Mouse (Mus musculus) lung, adult 2 months (tissue): Measurements from ENCODE around the gene Nxpe3. TPM values are rescaled to one million over a fixed set of nuclear protein-coding genes. Genes with fewer than 3 reads are reported as not detected.
A peak's percentile ranks its signal among the peaks of the same experiment; 100 is the strongest.
"Not testable (repeated sequence)": the region's sequence is repeated elsewhere in the genome, so short reads cannot be mapped to it uniquely, and the experiment has no call there.

Source experiments
- DNase-seq: peaks from one replicate; pipeline ENCODE4 v3.0.0; 2022
- H3K4me1 ChIP-seq: fragments of 200-500 bp; 2 replicates; pipeline ENCODE4 v1.6.1; 2011; ENCODE audit warnings: low read length; ENCODE audit not compliant: control insufficient read depth, insufficient read depth
- H3K4me3 ChIP-seq: fragments of 200-500 bp; replicated peaks from 2 replicates; pipeline ENCODE3; 2011; ENCODE audit warnings: low read depth, mild to moderate bottlenecking, control low read depth, low read length; ENCODE audit errors: extremely low read depth
- CTCF ChIP-seq: fragments of 200-500 bp; IDR thresholded peaks from 2 replicates; pipeline ENCODE4 v1.5.1; 2011; ENCODE audit warnings: mild to moderate bottlenecking, low read length, control low read depth; ENCODE audit not compliant: insufficient read depth
- POLR2A ChIP-seq: fragments of 200-500 bp; IDR thresholded peaks from 2 replicates; pipeline ENCODE4 v1.6.1; 2011; ENCODE audit warnings: low read depth, mild to moderate bottlenecking, control low read depth, low read length, borderline replicate concordance; ENCODE audit errors: extremely low read depth
- WGBS: fragments of 180-500 bp; shearing (Covaris S2); methylation state at CpG from one replicate; pipeline ENCODE4 v1.1.7; 2018; 5-methylcytosine and 5-hydroxymethylcytosine counted together
- polyA plus RNA-seq: library from polyadenylated mRNA; depleted of rRNA; stranded (reverse); fragments of >200 nt; gene quantifications from 2 replicates; pipeline ENCODE4 v1.2.3, GENCODE M21; 2012

The Nxpe3 gene
- polyA plus RNA-seq, 1 experiment = 2.9 TPM

- Histone ChIP-seq H3K4me3 (no peak overlapping the region), H3K4me1 (no peaks in the 10 kb centered on the region)
- DNase-seq = peak; percentile 44
- TF ChIP-seq POLR2A (no peak), CTCF (peak; percentile 93)
- WGBS = 17% methylated on average over 7 of the region's 7 CpGs
Measured at GRCm38 (mm10) chr16:55863149-55863815, 31.8 kb downstream of the Nxpe3 start.

- DNase-seq = no peak
- TF ChIP-seq CTCF (no peak), POLR2A (no peak)
- H3K4me1 ChIP-seq = no peaks in the 10 kb centered on the region
- 88% methylated on average over 3 of the region's 3 CpGs for WGBS
- H3K4me3 ChIP-seq = no peak overlapping the region
Measured at GRCm38 (mm10) chr16:55861104-55861503, 34.0 kb downstream of the Nxpe3 start.

- not testable (repeated sequence) for H3K4me3 ChIP-seq, H3K4me1 ChIP-seq
- 91% methylated on average over 4 of the region's 4 CpGs for WGBS
Measured at GRCm38 (mm10) chr16:55859421-55859820, 35.7 kb downstream of the Nxpe3 start.

GRCm38 (mm10) chr16:55858465-55858864, 36.6 kb downstream of the Nxpe3 start:
- 64% methylated on average over 6 of the region's 6 CpGs for WGBS
- DNase-seq = peak; percentile 67
- no peak overlapping the region for H3K4me3 ChIP-seq
- TF ChIP-seq CTCF (peak; percentile 86), POLR2A (no peak)
- no peaks in the 10 kb centered on the region for H3K4me1 ChIP-seq

More at GRCm38 (mm10) chr16:55859421-55859820, 35.7 kb downstream of the Nxpe3 start:
- not testable (repeated sequence) for DNase-seq

GRCm38 (mm10) chr16:55852943-55853727, 42.0 kb downstream of the Nxpe3 start:
- 49% methylated on average over 19 of the region's 19 CpGs for WGBS
- TF ChIP-seq CTCF (peak; percentile 75), POLR2A (no peak)
- DNase-seq = peak; percentile 60
- Histone ChIP-seq H3K4me3 (no peak overlapping the region), H3K4me1 (no peaks in the 10 kb centered on the region; the same call in 1 of the 2 replicates)

GRCm38 (mm10) chr16:55852515-55852914, 42.6 kb downstream of the Nxpe3 start:
- Histone ChIP-seq H3K4me3 (no peak overlapping the region), H3K4me1 (no peaks in the 10 kb centered on the region; the same call in 1 of the 2 replicates)
- no peak for TF ChIP-seq POLR2A
- TF ChIP-seq CTCF = no peak
- DNase-seq = no peak
- 59% methylated on average over 4 of the region's 4 CpGs for WGBS

GRCm38 (mm10) chr16:55850485-55850884, 44.6 kb downstream of the Nxpe3 start:
- Histone ChIP-seq H3K4me3 (no peak overlapping the region), H3K4me1 (no peaks in the 10 kb centered on the region; the same call in 1 of the 2 replicates)
- WGBS = 94% methylated on average over 3 of the region's 3 CpGs
- no peak for DNase-seq
- no peak for TF ChIP-seq POLR2A
- no peak for TF ChIP-seq CTCF

GRCm38 (mm10) chr16:55847679-55848078, 47.4 kb downstream of the Nxpe3 start:
- WGBS = 67% methylated on average over 8 of the region's 8 CpGs
- TF ChIP-seq POLR2A = no peak
- H3K4me1 ChIP-seq = no peaks in the 10 kb centered on the region; the same call in 1 of the 2 replicates
- DNase-seq = no peak
- no peak overlapping the region for H3K4me3 ChIP-seq

GRCm38 (mm10) chr16:55844847-55845246, 50.2 kb downstream of the Nxpe3 start:
- DNase-seq = no peak
- TF ChIP-seq CTCF (no peak), POLR2A (no peak)
- 97% methylated on average over 3 of the region's 3 CpGs for WGBS
- H3K4me1 ChIP-seq = no peaks in the 10 kb centered on the region
- no peak overlapping the region for H3K4me3 ChIP-seq

- TF ChIP-seq CTCF = no peak
- TF ChIP-seq POLR2A = no peak
- Histone ChIP-seq H3K4me3 (no peak overlapping the region), H3K4me1 (no peaks in the 10 kb centered on the region; the same call in 1 of the 2 replicates)
- WGBS = 95% methylated on average over 12 of the region's 12 CpGs
- DNase-seq = no peak
Measured at GRCm38 (mm10) chr16:55843919-55844318, 51.2 kb downstream of the Nxpe3 start.
